Mouse (Mus musculus): ENCODE results near the gene Myrip. TPM values are rescaled to one million over a fixed set of nuclear protein-coding genes. Genes with fewer than 3 reads are reported as not detected.

Gene Myrip
- polyA plus RNA-seq, 1 experiment from 2014 or later = 0.89 TPM

GRCm38 (mm10) chr9:120437266-120437876, 136.1 kb downstream of the Myrip start:
- peak; percentile 73 for ATAC-seq
- H3K4me3 ChIP-seq (ENCODE audit: low read depth, low read length) = no peak overlapping the region
- H3K9me3 ChIP-seq (replicated peaks; ENCODE audit: control insufficient read depth, low read length) = no peaks in the 10 kb centered on the region
- H3K4me1 ChIP-seq (ENCODE audit: control insufficient read depth, insufficient read depth, low read length) = peaks cover 5% of the 10 kb centered on the region
- H3K36me3 ChIP-seq (ENCODE audit: control insufficient read depth, insufficient read depth, low read length) = no peaks in the 10 kb centered on the region
- no peaks in the 10 kb centered on the region for H3K27me3 ChIP-seq (replicated peaks; ENCODE audit: control insufficient read depth, insufficient read depth, low read length)
- peak overlapping the region; percentile 70; the same call in 1 of the 2 replicates for H3K27ac ChIP-seq (ENCODE audit: low read depth, low read length)
- H3K4me2 ChIP-seq (ENCODE audit: low read length) = no peak overlapping the region
- peak; percentile 83 for DNase-seq (ENCODE audit: low spot score)
- H3K9ac ChIP-seq (ENCODE audit: low read length) = no peak overlapping the region
- WGBS = 16% methylated on average over 6 of the region's 6 CpGs

GRCm38 (mm10) chr9:120438350-120438749, 137.0 kb downstream of the Myrip start:
- Histone ChIP-seq H3K4me1 (ENCODE audit: control insufficient read depth, insufficient read depth, low read length) (peaks cover 5% of the 10 kb centered on the region), H3K27me3 (replicated peaks; ENCODE audit: control insufficient read depth, insufficient read depth, low read length) (no peaks in the 10 kb centered on the region), H3K4me3 (ENCODE audit: low read depth, low read length) (no peak overlapping the region), H3K9ac (ENCODE audit: low read length) (no peak overlapping the region), H3K27ac (ENCODE audit: low read depth, low read length) (no peak overlapping the region), H3K9me3 (replicated peaks; ENCODE audit: control insufficient read depth, low read length) (no peaks in the 10 kb centered on the region), H3K4me2 (ENCODE audit: low read length) (no peak overlapping the region), H3K36me3 (ENCODE audit: control insufficient read depth, insufficient read depth, low read length) (no peaks in the 10 kb centered on the region)
- DNase-seq (ENCODE audit: low spot score) (no peak), ATAC-seq (no peak)
- 100% methylated on average over 1 of the region's 1 CpGs for WGBS

GRCm38 (mm10) chr9:120438781-120439180, 137.5 kb downstream of the Myrip start:
- Histone ChIP-seq H3K27ac (ENCODE audit: low read depth, low read length) (no peak overlapping the region), H3K9me3 (replicated peaks; ENCODE audit: control insufficient read depth, low read length) (no peaks in the 10 kb centered on the region), H3K4me1 (ENCODE audit: control insufficient read depth, insufficient read depth, low read length) (peaks cover 5% of the 10 kb centered on the region), H3K36me3 (ENCODE audit: control insufficient read depth, insufficient read depth, low read length) (no peaks in the 10 kb centered on the region), H3K27me3 (replicated peaks; ENCODE audit: control insufficient read depth, insufficient read depth, low read length) (no peaks in the 10 kb centered on the region), H3K9ac (ENCODE audit: low read length) (no peak overlapping the region), H3K4me2 (ENCODE audit: low read length) (no peak overlapping the region), H3K4me3 (ENCODE audit: low read depth, low read length) (no peak overlapping the region)
- ATAC-seq (no peak), DNase-seq (ENCODE audit: low spot score) (peak; percentile 72)
- 78% methylated on average over 1 of the region's 1 CpGs for WGBS

GRCm38 (mm10) chr9:120444642-120445041, 143.3 kb downstream of the Myrip start:
- peak; percentile 80 for DNase-seq (ENCODE audit: low spot score)
- peak; percentile 93 for ATAC-seq
- 32% methylated on average over 9 of the region's 9 CpGs for WGBS
- H3K9ac ChIP-seq (ENCODE audit: low read length) = no peak overlapping the region
- H3K36me3 ChIP-seq (ENCODE audit: control insufficient read depth, insufficient read depth, low read length) = no peaks in the 10 kb centered on the region
- H3K4me3 ChIP-seq (ENCODE audit: low read depth, low read length) = no peak overlapping the region
- peak overlapping the region; percentile 80 for H3K27ac ChIP-seq (ENCODE audit: low read depth, low read length)
- H3K27me3 ChIP-seq (replicated peaks; ENCODE audit: control insufficient read depth, insufficient read depth, low read length) = no peaks in the 10 kb centered on the region
- H3K4me2 ChIP-seq (ENCODE audit: low read length) = no peak overlapping the region
- H3K9me3 ChIP-seq (replicated peaks; ENCODE audit: control insufficient read depth, low read length) = no peaks in the 10 kb centered on the region
- H3K4me1 ChIP-seq (ENCODE audit: control insufficient read depth, insufficient read depth, low read length) = peaks cover 8% of the 10 kb centered on the region; the same call in 1 of the 2 replicates

- H3K4me2 ChIP-seq (ENCODE audit: low read length) = no peak overlapping the region
- no peak overlapping the region for H3K9ac ChIP-seq (ENCODE audit: low read length)
- H3K9me3 ChIP-seq (replicated peaks; ENCODE audit: control insufficient read depth, low read length) = no peaks in the 10 kb centered on the region
- ATAC-seq = peak; percentile 60; the same call in 1 of the 2 replicates
- peak; percentile 56 for DNase-seq (ENCODE audit: low spot score)
- WGBS = 69% methylated on average over 6 of the region's 6 CpGs
- peaks cover 3% of the 10 kb centered on the region; the same call in 1 of the 2 replicates for H3K4me1 ChIP-seq (ENCODE audit: control insufficient read depth, insufficient read depth, low read length)
- no peaks in the 10 kb centered on the region for H3K27me3 ChIP-seq (replicated peaks; ENCODE audit: control insufficient read depth, insufficient read depth, low read length)
- H3K4me3 ChIP-seq (ENCODE audit: low read depth, low read length) = no peak overlapping the region
- no peaks in the 10 kb centered on the region for H3K36me3 ChIP-seq (ENCODE audit: control insufficient read depth, insufficient read depth, low read length)
- 0 out of 2 replicates have a peak overlapping the region, but pooled peaks have one; percentile 21 for H3K27ac ChIP-seq (ENCODE audit: low read depth, low read length)
Measured at GRCm38 (mm10) chr9:120449696-120450329, 148.5 kb downstream of the Myrip start.

GRCm38 (mm10) chr9:120455768-120456655, 154.7 kb downstream of the Myrip start:
- Histone ChIP-seq H3K27ac (ENCODE audit: low read depth, low read length) (peak overlapping the region; percentile 87), H3K27me3 (replicated peaks; ENCODE audit: control insufficient read depth, insufficient read depth, low read length) (no peaks in the 10 kb centered on the region), H3K9ac (ENCODE audit: low read length) (no peak overlapping the region), H3K36me3 (ENCODE audit: control insufficient read depth, insufficient read depth, low read length) (no peaks in the 10 kb centered on the region), H3K4me1 (ENCODE audit: control insufficient read depth, insufficient read depth, low read length) (peaks cover 11% of the 10 kb centered on the region), H3K4me2 (ENCODE audit: low read length) (no peak overlapping the region), H3K9me3 (replicated peaks; ENCODE audit: control insufficient read depth, low read length) (no peaks in the 10 kb centered on the region), H3K4me3 (ENCODE audit: low read depth, low read length) (no peak overlapping the region)
- peak; percentile 93 for ATAC-seq
- DNase-seq (ENCODE audit: low spot score) = peak; percentile 86
- WGBS = 3% methylated on average over 9 of the region's 9 CpGs

GRCm38 (mm10) chr9:120470431-120470830, 169.1 kb downstream of the Myrip start:
- no peaks in the 10 kb centered on the region for H3K9me3 ChIP-seq (replicated peaks; ENCODE audit: control insufficient read depth, low read length)
- H3K4me2 ChIP-seq (ENCODE audit: low read length) = no peak overlapping the region
- no peak overlapping the region for H3K4me3 ChIP-seq (ENCODE audit: low read depth, low read length)
- 96% methylated on average over 1 of the region's 1 CpGs for WGBS
- no peak overlapping the region for H3K27ac ChIP-seq (ENCODE audit: low read depth, low read length)
- DNase-seq (ENCODE audit: low spot score) = no peak
- no peak for ATAC-seq
- H3K4me1 ChIP-seq (ENCODE audit: control insufficient read depth, insufficient read depth, low read length) = no peaks in the 10 kb centered on the region
- H3K9ac ChIP-seq (ENCODE audit: low read length) = no peak overlapping the region
- no peaks in the 10 kb centered on the region for H3K36me3 ChIP-seq (ENCODE audit: control insufficient read depth, insufficient read depth, low read length)
- no peaks in the 10 kb centered on the region for H3K27me3 ChIP-seq (replicated peaks; ENCODE audit: control insufficient read depth, insufficient read depth, low read length)

- DNase-seq (ENCODE audit: low spot score) (no peak), ATAC-seq (no peak)
- Histone ChIP-seq H3K4me1 (ENCODE audit: control insufficient read depth, insufficient read depth, low read length) (peaks cover 6% of the 10 kb centered on the region; the same call in 1 of the 2 replicates), H3K4me3 (ENCODE audit: low read depth, low read length) (no peak overlapping the region), H3K4me2 (ENCODE audit: low read length) (no peak overlapping the region), H3K9me3 (replicated peaks; ENCODE audit: control insufficient read depth, low read length) (no peaks in the 10 kb centered on the region), H3K36me3 (ENCODE audit: control insufficient read depth, insufficient read depth, low read length) (no peaks in the 10 kb centered on the region), H3K9ac (ENCODE audit: low read length) (no peak overlapping the region), H3K27me3 (replicated peaks; ENCODE audit: control insufficient read depth, insufficient read depth, low read length) (no peaks in the 10 kb centered on the region), H3K27ac (ENCODE audit: low read depth, low read length) (no peak overlapping the region)
- 84% methylated on average over 3 of the region's 3 CpGs for WGBS
Measured at GRCm38 (mm10) chr9:120481644-120482043, 180.3 kb downstream of the Myrip start.

Data from forebrain, embryonic 14.5 days (tissue).